Mouse (Mus musculus) CH12.LX (cell line): ENCODE data around the gene Tfap2a. TPM values are rescaled to one million over a fixed set of nuclear protein-coding genes. Genes with fewer than 3 reads are reported as not detected.

ENCODE experiments used
- DNase-seq: peaks from one replicate; pipeline ENCODE4 v3.0.0-alpha.2; 2013; ENCODE audit errors: extremely low read depth
- H3K27ac ChIP-seq: 2 replicates; pipeline ENCODE4 v1.5.1; 2012; ENCODE audit warnings: low read depth, mild to moderate bottlenecking, control low read depth, moderate library complexity; ENCODE audit not compliant: insufficient read depth
- H3K27me3 ChIP-seq: replicated peaks from 2 replicates; pipeline ENCODE3; 2012; ENCODE audit warnings: inconsistent platforms
- H3K36me3 ChIP-seq, 2 experiments: replicated peaks in 1 of 2; 2 replicates each; pipeline versions ENCODE3 to v1.6.1; 2012; ENCODE audit warnings: inconsistent platforms in 1 of 2, low read length in 1 of 2, mild to moderate bottlenecking in 1 of 2, mixed read lengths in 1 of 2, moderate library complexity in 1 of 2; ENCODE audit not compliant: control insufficient read depth in 1 of 2, insufficient read depth in 1 of 2
- H3K4me1 ChIP-seq, 2 experiments: 2 replicates each; pipeline ENCODE4 v1.6.1; 2012; ENCODE audit warnings: inconsistent platforms in 1 of 2, moderate library complexity in 1 of 2; ENCODE audit not compliant: insufficient read depth in 2 of 2, control insufficient read depth in 1 of 2
- H3K4me2 ChIP-seq: 2 replicates; pipeline ENCODE4 v1.6.1; 2012; ENCODE audit warnings: low read depth, mild to moderate bottlenecking, control low read depth; ENCODE audit not compliant: poor library complexity, insufficient read depth, severe bottlenecking
- H3K4me3 ChIP-seq, 3 experiments: fragments of 150-350 bp in 1 of 3; sonication (generic) in 1 of 3; replicated peaks in 1 of 3; 2 replicates each; pipeline versions ENCODE3 to v1.5.1; 2011 to 2012; ENCODE audit warnings: low read depth in 2 of 3, low read length in 2 of 3, mild to moderate bottlenecking in 2 of 3, moderate library complexity in 2 of 3, control low read depth in 1 of 3, improper control_type of control experiment in 1 of 3, inconsistent platforms in 1 of 3, mixed read lengths in 1 of 3; ENCODE audit not compliant: poor library complexity in 1 of 3
- H3K79me2 ChIP-seq: replicated peaks from 2 replicates; pipeline ENCODE4 v1.6.1; 2012; ENCODE audit warnings: mild to moderate bottlenecking, moderate library complexity; ENCODE audit not compliant: control insufficient read depth, poor library complexity, insufficient read depth, severe bottlenecking; ENCODE audit errors: extremely low read depth
- H3K9ac ChIP-seq: 2 replicates; pipeline ENCODE4 v1.6.1; 2012; ENCODE audit warnings: low read depth, mild to moderate bottlenecking, control low read depth, moderate library complexity; ENCODE audit not compliant: insufficient read depth
- H3K9me3 ChIP-seq: replicated peaks from 2 replicates; pipeline ENCODE3; 2012; ENCODE audit warnings: low read length, inconsistent platforms, mixed read lengths
- BHLHE40 ChIP-seq: IDR thresholded peaks from 2 replicates; pipeline ENCODE4 v1.6.1; 2011; ENCODE audit warnings: mild to moderate bottlenecking, low read depth, low read length, improper control_type of control experiment
- CHD1 ChIP-seq: IDR thresholded peaks from 2 replicates; pipeline ENCODE4 v1.6.1; 2012; ENCODE audit warnings: low read depth, low read length, improper control_type of control experiment, inconsistent platforms
- ELF1 ChIP-seq: IDR thresholded peaks from 2 replicates; pipeline ENCODE4 v1.6.1; 2014; ENCODE audit warnings: low read depth, mild to moderate bottlenecking, inconsistent platforms, low read length, improper control_type of control experiment
- EP300 ChIP-seq: IDR thresholded peaks from 2 replicates; pipeline ENCODE4 v1.6.1; 2011; ENCODE audit warnings: low read length, improper control_type of control experiment
- ETS1 ChIP-seq: conservative IDR thresholded peaks from 2 replicates; pipeline ENCODE4 v1.6.1; 2012; ENCODE audit warnings: low read depth, mild to moderate bottlenecking, inconsistent platforms, low read length, improper control_type of control experiment, moderate library complexity
- GABPA ChIP-seq: IDR thresholded peaks from 2 replicates; pipeline ENCODE4 v1.6.1; 2012; ENCODE audit warnings: low read depth, low read length, improper control_type of control experiment, inconsistent platforms; ENCODE audit not compliant: insufficient replicate concordance
- HCFC1 ChIP-seq: IDR thresholded peaks from 2 replicates; pipeline ENCODE4 v1.6.1; 2012; ENCODE audit warnings: low read depth, mild to moderate bottlenecking, inconsistent platforms, low read length, improper control_type of control experiment
- IRF4 ChIP-seq: IDR thresholded peaks from 2 replicates; pipeline ENCODE4 v1.6.1; 2014; ENCODE audit warnings: low read depth, mild to moderate bottlenecking, inconsistent platforms, low read length, improper control_type of control experiment
- JUND ChIP-seq: conservative IDR thresholded peaks from 2 replicates; pipeline ENCODE4 v1.6.1; 2011; ENCODE audit warnings: low read depth, low read length, improper control_type of control experiment
- KAT2A ChIP-seq: IDR thresholded peaks from 2 replicates; pipeline ENCODE4 v1.6.1; 2012; ENCODE audit warnings: low read length, improper control_type of control experiment, inconsistent platforms; ENCODE audit not compliant: insufficient replicate concordance
- MAFK ChIP-seq: IDR thresholded peaks from 2 replicates; pipeline ENCODE4 v1.6.1; 2011; ENCODE audit warnings: low read length, improper control_type of control experiment; ENCODE audit not compliant: insufficient replicate concordance
- MAZ ChIP-seq: IDR thresholded peaks from 2 replicates; pipeline ENCODE4 v1.6.1; 2012; ENCODE audit warnings: low read depth, mild to moderate bottlenecking, inconsistent platforms, low read length, improper control_type of control experiment, moderate library complexity
- MXI1 ChIP-seq: IDR thresholded peaks from 2 replicates; pipeline ENCODE4 v1.6.1; 2011; ENCODE audit warnings: mild to moderate bottlenecking, low read depth, low read length, improper control_type of control experiment
- NELFE ChIP-seq: IDR thresholded peaks from 2 replicates; pipeline ENCODE4 v1.6.1; 2011; ENCODE audit warnings: low read depth, low read length, improper control_type of control experiment
- POLR2AphosphoS2 ChIP-seq: IDR thresholded peaks from 2 replicates; pipeline ENCODE4 v1.6.1; 2011; ENCODE audit warnings: low read depth, low read length, improper control_type of control experiment
- RAD21 ChIP-seq: IDR thresholded peaks from 2 replicates; pipeline ENCODE4 v1.6.1; 2011; ENCODE audit warnings: low read depth, mild to moderate bottlenecking, low read length, improper control_type of control experiment, moderate library complexity
- RCOR1 ChIP-seq: conservative IDR thresholded peaks from 2 replicates; pipeline ENCODE4 v1.6.1; 2012; ENCODE audit warnings: low read depth, mild to moderate bottlenecking, inconsistent platforms, low read length, improper control_type of control experiment
- SIN3A ChIP-seq: IDR thresholded peaks from 2 replicates; pipeline ENCODE4 v1.6.1; 2012; ENCODE audit warnings: low read length, improper control_type of control experiment, inconsistent platforms
- SMC3 ChIP-seq: IDR thresholded peaks from 2 replicates; pipeline ENCODE4 v1.6.1; 2011; ENCODE audit warnings: low read depth, low read length, improper control_type of control experiment
- ZNF384 ChIP-seq: IDR thresholded peaks from 2 replicates; pipeline ENCODE4 v1.6.1; 2012; ENCODE audit warnings: low read depth, low read length, improper control_type of control experiment, inconsistent platforms
- dilution Hi-C: fragments of 300-500 bp; cut with MboI; formaldehyde crosslinking; loops from 2 replicates; pipeline ENCODE4 v1.14.3; 2020; ENCODE audit warnings: low sequenced_read_pairs; ENCODE audit not compliant: extremely low pct_unique_long_range_greater_than_20kb, extremely low pct_ligation_motif_present
- in situ Hi-C: fragments of 300-500 bp; cut with MboI; formaldehyde crosslinking; loops from 3 replicates; pipeline ENCODE4 v1.14.3; 2019; ENCODE audit warnings: low sequenced_read_pairs, low pct_ligation_motif_present, low pct_unique_long_range_greater_than_20kb, mixed read lengths
- polyA plus RNA-seq: library from polyadenylated mRNA; unstranded; fragments of >175 nt; gene quantifications from 2 replicates; pipeline ENCODE4 v1.2.1, GENCODE M21; 2012; ENCODE audit warnings: low read depth; ENCODE audit not compliant: insufficient read length
- total RNA-seq, 2 experiments: library from RNA; depleted of rRNA; stranded (reverse); fragments of 300-350 nt in 1 of 2; fragments of >200 nt in 1 of 2; gene quantifications; 2 replicates each; pipeline ENCODE4 v1.2.3; 2012 to 2014

Tfap2a gene
- total and polyA plus RNA-seq, 3 experiments: not detected

DNA sequence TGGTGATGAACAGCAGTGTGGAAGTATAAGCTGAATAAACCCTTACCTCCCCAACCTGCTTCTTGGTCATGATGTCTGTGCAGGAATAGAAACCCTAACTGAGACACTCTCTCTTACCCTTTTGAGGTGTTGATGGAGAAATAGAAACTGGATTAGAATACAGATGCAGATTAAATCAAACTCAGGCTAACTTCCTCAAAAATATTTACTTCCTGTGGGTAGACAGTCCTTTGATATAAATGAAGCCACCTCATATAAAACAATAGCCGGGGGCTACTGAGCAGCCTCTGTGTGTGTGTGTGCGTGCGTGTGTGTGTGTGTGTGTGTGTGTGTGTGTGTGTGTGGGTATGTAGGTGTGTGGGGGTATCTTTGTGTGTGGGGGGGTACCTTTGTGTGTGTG, 52.4 kb downstream of the Tfap2a start:
- Histone ChIP-seq H3K27me3 (no peaks in the 10 kb centered on the region), H3K4me2 (no peak overlapping the region), H3K36me3 (no peaks in the 10 kb centered on the region), H3K79me2 (no peaks in the 10 kb centered on the region), H3K9ac (no peak overlapping the region), H3K4me1 (no peaks in the 10 kb centered on the region), H3K27ac (no peak overlapping the region), H3K9me3 (no peaks in the 10 kb centered on the region), H3K4me3 (no peak overlapping the region)
- TF ChIP-seq SIN3A: no peak
- TF ChIP-seq MAZ: no peak
- TF ChIP-seq KAT2A: no peak
- TF ChIP-seq ZNF384: no peak
- TF ChIP-seq HCFC1: no peak
- no peak for TF ChIP-seq MXI1
- no peak for TF ChIP-seq IRF4
- TF ChIP-seq NELFE: no peak
- TF ChIP-seq CHD1: no peak
- no peak for DNase-seq
- in situ Hi-C loops (no loop called here), dilution Hi-C loops (no loop called here)

DNA sequence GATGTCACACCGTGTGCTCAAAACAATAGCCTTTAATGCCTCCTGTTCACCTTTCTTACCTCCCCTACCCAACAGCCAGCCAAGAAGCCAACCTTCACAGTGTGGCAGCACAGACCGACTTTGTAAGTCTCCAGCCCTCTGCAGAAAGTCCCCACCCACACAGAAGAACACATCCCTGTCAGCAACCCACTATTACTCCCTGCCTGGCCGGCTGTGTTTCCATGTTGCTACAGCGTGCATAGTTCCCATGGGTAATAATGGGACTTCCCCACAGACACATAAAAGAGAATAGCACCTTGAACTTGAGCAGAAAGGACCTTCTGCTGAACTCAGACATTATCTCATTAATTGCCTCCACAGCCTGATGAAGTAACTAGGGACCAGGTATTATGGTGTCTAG, 61.4 kb downstream of the Tfap2a start:
- in situ Hi-C loops (no loop called here), dilution Hi-C loops (no loop called here)
- Histone ChIP-seq H3K4me3 (no peak overlapping the region), H3K9ac (no peak overlapping the region), H3K27ac (no peak overlapping the region), H3K4me1 (peaks cover 0 to 40% of the 10 kb centered on the region in 2 experiments; a peak in 2 of 4 replicates), H3K27me3 (no peaks in the 10 kb centered on the region), H3K9me3 (peaks cover 4% of the 10 kb centered on the region), H3K4me2 (no peak overlapping the region), H3K79me2 (no peaks in the 10 kb centered on the region), H3K36me3 (no peaks in the 10 kb centered on the region)
- TF ChIP-seq POLR2AphosphoS2 (no peak), MAFK (no peak), GABPA (no peak), BHLHE40 (no peak), IRF4 (no peak), EP300 (peak; percentile 49; the same call in 1 of the 2 replicates), ETS1 (0 out of 2 replicates have a peak, but pooled peaks have one; percentile 28), ELF1 (no peak), SMC3 (no peak), HCFC1 (no peak), RCOR1 (no peak), ZNF384 (no peak), JUND (no peak), RAD21 (peak; percentile 6)
- DNase-seq: peak; percentile 87

Other genes starting within 250 kb of the Tfap2a start
- 0.04 TPM in 1 of 2 replicates, not detected in the other for gene Gcnt2, start 121.4 kb upstream of the Tfap2a start, total RNA-seq (2012; rRNA removed)
- not detected in 2 replicates for gene Gcnt2, start 121.4 kb upstream of the Tfap2a start, total RNA-seq (2014; rRNA removed)
- gene Gcnt2, start 121.4 kb upstream of the Tfap2a start, polyA plus RNA-seq: not detected in 2 replicates